Mouse (Mus musculus) G1E (cell line): ENCODE data around the gene Fndc1.

Experiments used
- CTCF ChIP-seq: IDR thresholded peaks from 2 replicates; pipeline ENCODE4 v1.5.1; 2012; ENCODE audit warnings: low read depth, low read length, inconsistent platforms, mixed read lengths
- TAL1 ChIP-seq: conservative IDR thresholded peaks from 2 replicates; pipeline ENCODE4 v1.6.1; 2012; ENCODE audit warnings: low read depth, low read length, inconsistent platforms, mixed read lengths

DNA sequence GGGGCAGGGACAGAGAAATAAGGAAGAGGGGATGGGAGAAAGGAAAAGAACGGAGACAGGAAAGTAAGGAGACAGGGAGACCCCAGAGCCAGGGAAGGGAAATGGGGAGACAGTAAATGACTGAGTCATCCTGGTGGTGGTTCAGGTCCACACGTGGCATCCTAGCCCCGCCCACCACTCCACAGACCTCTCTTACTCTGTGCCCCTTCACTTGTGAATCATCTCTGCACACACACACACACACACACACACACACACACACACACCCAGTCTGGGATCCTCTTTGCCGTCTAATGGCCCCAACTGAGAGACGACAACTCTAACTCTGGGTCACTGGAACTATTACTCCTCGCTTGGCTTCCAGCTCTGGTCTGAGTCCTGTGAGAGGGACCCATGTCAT, 30.6 kb upstream of the Fndc1 start:
- no peak for TF ChIP-seq CTCF
- no peak for TF ChIP-seq TAL1
